Mouse (Mus musculus) embryonic stem cell, embryonic (primary cell): ENCODE results near the gene Ost4.

Experiments used
- CTCF ChIA-PET, 4 experiments: fragments of 300-600 bp in 2 of 4; fragments of 350-600 bp in 2 of 4; sonication (Branson Sonifier 250); formaldehyde crosslinking; loops; one replicate each; lab custom pipeline; 2022; ENCODE audit warnings: inconsistent platforms in 2 of 4; lab: Charles Lee
- POLR2A ChIA-PET, 4 experiments: fragments of 300-600 bp in 2 of 4; fragments of 350-600 bp in 2 of 4; sonication (Branson Sonifier 250); formaldehyde crosslinking; loops; one replicate each; lab custom pipeline; 2022; ENCODE audit warnings: antibody characterized with exemption in 4 of 4, inconsistent platforms in 1 of 4; lab: Charles Lee

Gene Ost4

GRCm38 (mm10) chr5:30890375-30890774, 17.2 kb downstream of the Ost4 start:
- POLR2A ChIA-PET = interaction anchor here in 3 of 4 experiments (0.7 to 25.6 kb wide), 13 partner anchors 11 to 290 kb away, joined by 3 to 838 read pairs (median 6); partner anchors contain the start of genes Khk (in 3 of the 3), Ost4 (in 3 of the 3), Emilin1 (in 2 of the 3) and Slc5a6 (in 2 of the 3)
- CTCF ChIA-PET = interaction anchor here in 1 of 4 experiments (0.7 kb wide), 1 partner anchor 11 kb away, joined by 3 read pairs; no protein-coding TSS in a partner anchor

GRCm38 (mm10) chr5:30889088-30889754, 18.4 kb downstream of the Ost4 start:
- ChIA-PET CTCF (interaction anchor here (0.5 to 3.2 kb wide), 10 partner anchors 10 to 713 kb away, joined by 3 to 15 read pairs (median 3); partner anchors contain the start of gene Ost4 (in 1 of the 4)), POLR2A (interaction anchor here (0.6 to 25.6 kb wide), 45 partner anchors 9 to 782 kb away, joined by 3 to 838 read pairs (median 5); partner anchors contain the start of genes Ost4 (in 4 of the 4), Atraid (in 3 of the 4), Gm29609 (in 3 of the 4) and Khk (in 3 of the 4))

- ChIA-PET POLR2A (interaction anchor here (0.6 to 25.6 kb wide), 69 partner anchors 10 to 782 kb away, joined by 3 to 838 read pairs (median 6); partner anchors contain the start of genes Ost4 (in 4 of the 4), Atraid (in 3 of the 4), Gm29609 (in 3 of the 4) and Khk (in 3 of the 4)), CTCF (interaction anchor here in 3 of 4 experiments (0.5 to 3.2 kb wide), 10 partner anchors 11 to 333 kb away, joined by 3 to 15 read pairs (median 4); partner anchors contain the start of genes Atraid (in 1 of the 3), Khk (in 1 of the 3), Ost4 (in 1 of the 3) and Slc5a6 (in 1 of the 3))
These were observed 19.1 kb downstream of the Ost4 start, which contains the start of gene Agbl5 for GRCm38 (mm10) chr5:30888337-30889087. Gene Agbl5 (plus strand): TSS chr5:30888694.

GRCm38 (mm10) chr5:30887858-30888336, 19.7 kb downstream of the Ost4 start:
- ChIA-PET CTCF (interaction anchor here in 3 of 4 experiments (0.6 to 3.2 kb wide), 15 partner anchors 13 to 333 kb away, joined by 3 to 15 read pairs (median 5); partner anchors contain the start of genes Atraid (in 2 of the 3), Khk (in 1 of the 3), Ost4 (in 1 of the 3) and Slc5a6 (in 1 of the 3)), POLR2A (interaction anchor here (0.6 to 25.6 kb wide), 94 partner anchors 11 to 748 kb away, joined by 3 to 838 read pairs (median 5); partner anchors contain the start of genes Ost4 (in 4 of the 4), Dpysl5 (in 3 of the 4), Emilin1 (in 3 of the 4) and Gm29609 (in 3 of the 4))

- ChIA-PET CTCF (interaction anchor here in 3 of 4 experiments (0.6 to 3.2 kb wide), 19 partner anchors 12 to 334 kb away, joined by 3 to 15 read pairs (median 5); partner anchors contain the start of genes Atraid (in 2 of the 3), Khk (in 1 of the 3), Ost4 (in 1 of the 3) and Slc5a6 (in 1 of the 3)), POLR2A (interaction anchor here (0.6 to 25.6 kb wide), 99 partner anchors 9 to 780 kb away, joined by 3 to 838 read pairs (median 4); partner anchors contain the start of genes Ost4 (in 4 of the 4), Dpysl5 (in 3 of the 4), Emilin1 (in 3 of the 4) and Khk (in 3 of the 4))
These were observed 20.2 kb downstream of the Ost4 start for GRCm38 (mm10) chr5:30887331-30887761.

GRCm38 (mm10) chr5:30886731-30887130, 20.9 kb downstream of the Ost4 start:
- ChIA-PET POLR2A (interaction anchor here (0.6 to 25.6 kb wide), 83 partner anchors 10 to 779 kb away, joined by 3 to 838 read pairs (median 5); partner anchors contain the start of genes Ost4 (in 4 of the 4), Dpysl5 (in 3 of the 4), Emilin1 (in 3 of the 4) and Khk (in 3 of the 4)), CTCF (interaction anchor here in 2 of 4 experiments (0.6 to 3.2 kb wide), 10 partner anchors 13 to 249 kb away, joined by 3 to 15 read pairs (median 5); partner anchors contain the start of genes Atraid (in 1 of the 2), Khk (in 1 of the 2), Ost4 (in 1 of the 2) and Slc5a6 (in 1 of the 2))

- POLR2A ChIA-PET = interaction anchor here in 3 of 4 experiments (0.6 to 25.6 kb wide), 22 partner anchors 10 to 295 kb away, joined by 3 to 838 read pairs (median 8); partner anchors contain the start of genes Ost4 (in 3 of the 3), Dpysl5 (in 2 of the 3), Emilin1 (in 2 of the 3) and Khk (in 2 of the 3)
- CTCF ChIA-PET = interaction anchor here in 3 of 4 experiments (0.6 kb wide), 3 partner anchors 44 to 249 kb away, joined by 4 to 7 read pairs (median 6); no protein-coding TSS in a partner anchor
These were observed 21.4 kb downstream of the Ost4 start for GRCm38 (mm10) chr5:30886209-30886608.

GRCm38 (mm10) chr5:30881839-30882238, 25.7 kb downstream of the Ost4 start:
- ChIA-PET CTCF (interaction anchor here in 1 of 4 experiments (1.1 kb wide), 1 partner anchor 39 kb away, joined by 3 read pairs; the partner anchor contains the start of gene Khk), POLR2A (interaction anchor here (0.6 to 16.7 kb wide), 10 partner anchors 10 to 164 kb away, joined by 3 to 222 read pairs (median 4); partner anchors contain the start of genes Agbl5 (in 1 of the 4) and Ost4 (in 1 of the 4))

GRCm38 (mm10) chr5:30879347-30879943, 28.1 kb downstream of the Ost4 start:
- ChIA-PET CTCF (interaction anchor here in 3 of 4 experiments (0.6 to 1.7 kb wide), 7 partner anchors 11 to 359 kb away, joined by 3 to 6 read pairs (median 3); no protein-coding TSS in a partner anchor), POLR2A (interaction anchor here in 3 of 4 experiments (0.8 to 16.7 kb wide), 14 partner anchors 9 to 169 kb away, joined by 3 to 222 read pairs (median 6); partner anchors contain the start of genes Agbl5 (in 2 of the 3), Atraid (in 1 of the 3), Khk (in 1 of the 3) and Ost4 (in 1 of the 3))

- ChIA-PET CTCF (interaction anchor here in 2 of 4 experiments (0.6 to 1.5 kb wide), 3 partner anchors 15 to 358 kb away, joined by 3 to 5 read pairs (median 4); no protein-coding TSS in a partner anchor), POLR2A (interaction anchor here in 3 of 4 experiments (0.6 to 16.7 kb wide), 19 partner anchors 9 to 223 kb away, joined by 3 to 222 read pairs (median 4); partner anchors contain the start of genes Agbl5 (in 2 of the 3), Atraid (in 1 of the 3), Emilin1 (in 1 of the 3) and Khk (in 1 of the 3))
These were observed 29.0 kb downstream of the Ost4 start for GRCm38 (mm10) chr5:30878616-30879015.

GRCm38 (mm10) chr5:30874365-30874764, 33.2 kb downstream of the Ost4 start:
- ChIA-PET POLR2A (interaction anchor here (0.6 to 16.7 kb wide), 12 partner anchors 10 to 157 kb away, joined by 3 to 222 read pairs (median 6); partner anchors contain the start of genes Agbl5 (in 2 of the 4) and Ost4 (in 2 of the 4)), CTCF (interaction anchor here in 3 of 4 experiments (0.6 to 1.2 kb wide), 5 partner anchors 22 to 174 kb away, joined by 3 to 4 read pairs (median 3); partner anchors contain the start of gene Atraid (in 1 of the 3))

GRCm38 (mm10) chr5:30872574-30872973, 35.0 kb downstream of the Ost4 start:
- ChIA-PET CTCF (interaction anchor here in 1 of 4 experiments (1.2 kb wide), 1 partner anchor 45 kb away, joined by 4 read pairs; no protein-coding TSS in a partner anchor), POLR2A (interaction anchor here in 3 of 4 experiments (0.9 to 16.7 kb wide), 6 partner anchors 15 to 57 kb away, joined by 3 to 222 read pairs (median 8); partner anchors contain the start of genes Agbl5 (in 2 of the 3) and Khk (in 1 of the 3))

GRCm38 (mm10) chr5:30870131-30870406, 37.5 kb downstream of the Ost4 start:
- ChIA-PET POLR2A (interaction anchor here (0.6 to 16.7 kb wide), 52 partner anchors 8 to 464 kb away, joined by 3 to 222 read pairs (median 4); partner anchors contain the start of genes Agbl5 (in 2 of the 4), Atraid (in 2 of the 4), Emilin1 (in 2 of the 4) and Ost4 (in 2 of the 4)), CTCF (interaction anchor here in 2 of 4 experiments (0.5 to 1.4 kb wide), 3 partner anchors 45 to 128 kb away, joined by 4 to 5 read pairs (median 4); no protein-coding TSS in a partner anchor)

- CTCF ChIA-PET = interaction anchor here in 2 of 4 experiments (0.5 to 1.4 kb wide), 5 partner anchors 46 to 172 kb away, joined by 3 to 5 read pairs (median 4); partner anchors contain the start of gene Khk (in 1 of the 2)
- POLR2A ChIA-PET = interaction anchor here (0.6 to 16.7 kb wide), 54 partner anchors 8 to 464 kb away, joined by 3 to 222 read pairs (median 4); partner anchors contain the start of genes Atraid (in 3 of the 4), Slc5a6 (in 3 of the 4), Agbl5 (in 2 of the 4) and Dpysl5 (in 2 of the 4)
These were observed 38.0 kb downstream of the Ost4 start for GRCm38 (mm10) chr5:30869405-30870130.
